Mouse (Mus musculus) layer of hippocampus, adult 6 months (tissue): ENCODE measurements around the gene Olfr896-ps1. TPM values are rescaled to one million over a fixed set of nuclear protein-coding genes. Genes with fewer than 3 reads are reported as not detected.

Source experiments
- long read RNA-seq, 2 experiments: library from polyadenylated mRNA; unstranded; transcript quantifications; one replicate each; pipeline ENCODE4 v2.0.0; 2019 to 2020
- polyA plus RNA-seq: library from polyadenylated mRNA; unstranded; fragments of <200 nt; fragmentation: Nextera tagmentation; gene quantifications from 2 replicates; pipeline ENCODE4 v1.2.3, GENCODE M21; 2021

The Olfr896-ps1 gene
- polyA plus RNA-seq = not detected in 2 replicates
- long read RNA-seq, experiment 1 = 0 reads
- long read RNA-seq, experiment 2 = 0 reads

GRCm38 (mm10) chr9:38290807-38291206 lies at the start of gene Olfr896-ps1:
TSS of gene Olfr896-ps1 (plus strand) at chr9:38291107.

DNA sequence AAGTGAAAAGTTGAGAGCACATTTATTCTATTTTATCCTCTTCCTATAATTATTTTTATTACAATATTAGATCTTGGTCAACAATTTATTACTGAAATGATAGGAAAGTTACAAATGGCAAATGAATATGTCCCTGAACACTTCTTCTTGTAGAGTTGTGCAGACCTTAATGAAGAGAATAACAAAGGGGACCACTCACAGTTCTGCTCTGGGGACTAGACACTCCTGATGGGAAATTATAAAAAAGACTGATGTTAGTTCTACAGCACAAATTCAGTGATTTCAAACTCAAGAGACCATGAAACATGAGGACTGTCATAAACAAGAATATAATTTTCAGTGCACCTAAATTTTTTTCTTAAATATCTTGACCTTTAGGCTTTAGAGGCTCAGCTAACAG lies 38.4 kb upstream of the Olfr896-ps1 start, which contains the start of gene Olfr143:
TSS of gene Olfr143 (plus strand) at position 301 of the 400 bp plus-strand sequence.

DNA sequence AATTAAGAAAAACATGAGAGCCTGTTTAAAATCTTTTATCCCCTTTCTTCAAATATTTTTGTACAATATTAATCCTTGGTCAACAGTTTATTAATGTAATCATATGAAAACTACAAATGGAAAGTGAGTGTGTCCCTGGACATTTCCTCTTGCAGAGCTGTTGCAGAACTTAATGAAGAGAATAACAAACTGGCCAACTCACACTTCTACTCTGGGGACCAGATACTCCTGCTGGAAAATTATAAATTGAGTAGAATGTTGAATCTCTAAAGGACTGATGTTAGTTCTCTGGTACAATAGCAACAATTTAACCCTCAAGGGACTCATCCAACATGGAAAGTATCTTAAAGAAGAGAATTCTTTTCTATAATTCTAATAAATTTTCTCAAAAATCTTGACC lies 23.4 kb upstream of the Olfr896-ps1 start, which contains the start of gene Olfr895:
TSS of gene Olfr895 (plus strand) at position 301 of the 400 bp plus-strand sequence.

GRCm38 (mm10) chr9:38328760-38329159 lies 37.9 kb downstream of the Olfr896-ps1 start, which contains the start of gene Olfr25:
TSS of gene Olfr25 (plus strand) at chr9:38329060.

Other genes with a start within 250 kb of the Olfr896-ps1 start
- not detected in 2 replicates for gene Olfr884, start 244.6 kb upstream of the Olfr896-ps1 start, polyA plus RNA-seq
- gene Olfr885, start 229.8 kb upstream of the Olfr896-ps1 start, polyA plus RNA-seq = not detected in 2 replicates
- not detected in 2 replicates for gene Olfr887, start 207.0 kb upstream of the Olfr896-ps1 start, polyA plus RNA-seq
- not detected in 2 replicates for gene Olfr888, start 183.0 kb upstream of the Olfr896-ps1 start, polyA plus RNA-seq
- gene Olfr889, start 175.9 kb upstream of the Olfr896-ps1 start, polyA plus RNA-seq = 0.15 TPM in 2 replicates
- not detected in 2 replicates for gene Olfr890, start 148.6 kb upstream of the Olfr896-ps1 start, polyA plus RNA-seq
- not detected in 2 replicates for gene Olfr891, start 110.3 kb upstream of the Olfr896-ps1 start, polyA plus RNA-seq
- not detected in 2 replicates for gene Olfr893, start 82.7 kb upstream of the Olfr896-ps1 start, polyA plus RNA-seq
- not detected in 2 replicates for gene Olfr894, start 73.1 kb upstream of the Olfr896-ps1 start, polyA plus RNA-seq
- gene Olfr143, start 38.3 kb upstream of the Olfr896-ps1 start, polyA plus RNA-seq = not detected in 2 replicates
- gene Olfr895, start 23.3 kb upstream of the Olfr896-ps1 start, polyA plus RNA-seq = not detected in 2 replicates
- gene Olfr25, start 38.0 kb downstream of the Olfr896-ps1 start, polyA plus RNA-seq = not detected in 2 replicates
- gene Olfr898, start 57.3 kb downstream of the Olfr896-ps1 start, polyA plus RNA-seq = not detected in 2 replicates
- not detected in 2 replicates for gene Olfr250, start 75.8 kb downstream of the Olfr896-ps1 start, polyA plus RNA-seq
- not detected in 2 replicates for gene Olfr251, start 86.0 kb downstream of the Olfr896-ps1 start, polyA plus RNA-seq
- gene Olfr147, start 110.6 kb downstream of the Olfr896-ps1 start, polyA plus RNA-seq = not detected in 2 replicates
- gene Olfr901, start 138.3 kb downstream of the Olfr896-ps1 start, polyA plus RNA-seq = not detected in 2 replicates
- gene Olfr902, start 156.5 kb downstream of the Olfr896-ps1 start, polyA plus RNA-seq = not detected in 2 replicates
- gene Olfr904, start 172.0 kb downstream of the Olfr896-ps1 start, polyA plus RNA-seq = not detected in 2 replicates
- not detected in 2 replicates for gene Olfr905, start 180.0 kb downstream of the Olfr896-ps1 start, polyA plus RNA-seq
- gene Olfr906, start 196.0 kb downstream of the Olfr896-ps1 start, polyA plus RNA-seq = not detected in 2 replicates
- gene Olfr907, start 204.7 kb downstream of the Olfr896-ps1 start, polyA plus RNA-seq = not detected in 2 replicates
- not detected in 2 replicates for gene Olfr911-ps1, start 230.5 kb downstream of the Olfr896-ps1 start, polyA plus RNA-seq
- not detected in 2 replicates for gene Olfr910, start 246.7 kb downstream of the Olfr896-ps1 start, polyA plus RNA-seq